Mouse (Mus musculus) thymus, adult 2 months (tissue): ENCODE results near the gene Zic5. TPM values are rescaled to one million over a fixed set of nuclear protein-coding genes. Genes with fewer than 3 reads are reported as not detected.

Source experiments
- DNase-seq: peaks from one replicate; pipeline ENCODE4 v3.0.0; 2021
- H3K27ac ChIP-seq: fragments of 200-500 bp; 2 replicates; pipeline ENCODE4 v1.5.1; 2012; ENCODE audit warnings: low read length, control low read depth; ENCODE audit not compliant: control insufficient read depth, insufficient read depth
- H3K27me3 ChIP-seq: fragments of 200-500 bp; 2 replicates; pipeline ENCODE4 v1.6.1; 2012; ENCODE audit warnings: mild to moderate bottlenecking, low read length, moderate library complexity, mixed read lengths; ENCODE audit not compliant: control insufficient read depth, insufficient read depth
- H3K36me3 ChIP-seq: fragments of 200-500 bp; 2 replicates; pipeline ENCODE4 v1.6.1; 2012; ENCODE audit warnings: mild to moderate bottlenecking, low read length, moderate library complexity; ENCODE audit not compliant: control insufficient read depth, insufficient read depth
- H3K4me1 ChIP-seq: fragments of 200-500 bp; replicated peaks from 2 replicates; pipeline ENCODE4 v1.6.1; 2012; ENCODE audit warnings: low read length; ENCODE audit not compliant: control insufficient read depth, insufficient read depth
- H3K4me3 ChIP-seq: fragments of 200-500 bp; 2 replicates; pipeline ENCODE4 v1.5.1; 2012; ENCODE audit warnings: mild to moderate bottlenecking, low read length, control low read depth, moderate library complexity; ENCODE audit not compliant: control insufficient read depth, insufficient read depth
- CTCF ChIP-seq: fragments of 200-500 bp; IDR thresholded peaks from 2 replicates; pipeline ENCODE4 v1.5.1; 2012; ENCODE audit warnings: mild to moderate bottlenecking, control low read depth, low read length, moderate library complexity, borderline replicate concordance; ENCODE audit not compliant: control insufficient read depth, poor library complexity, insufficient read depth; ENCODE audit errors: extremely low read depth
- POLR2A ChIP-seq: fragments of 200-500 bp; IDR thresholded peaks from 2 replicates; pipeline ENCODE4 v1.6.1; 2012; ENCODE audit warnings: mild to moderate bottlenecking, low read length, control low read depth, moderate library complexity; ENCODE audit not compliant: control insufficient read depth, poor library complexity, insufficient read depth; ENCODE audit errors: extremely low read depth
- WGBS: fragments of 180-500 bp; shearing (Covaris S2); methylation state at CpG from one replicate; pipeline ENCODE4 v1.1.7; 2018; 5-methylcytosine and 5-hydroxymethylcytosine counted together
- polyA plus RNA-seq: library from polyadenylated mRNA; depleted of rRNA; stranded (reverse); fragments of >200 nt; gene quantifications from 2 replicates; pipeline ENCODE4 v1.2.3, GENCODE M21; 2012

Gene Zic5
- polyA plus RNA-seq, 1 experiment: not detected

DNA sequence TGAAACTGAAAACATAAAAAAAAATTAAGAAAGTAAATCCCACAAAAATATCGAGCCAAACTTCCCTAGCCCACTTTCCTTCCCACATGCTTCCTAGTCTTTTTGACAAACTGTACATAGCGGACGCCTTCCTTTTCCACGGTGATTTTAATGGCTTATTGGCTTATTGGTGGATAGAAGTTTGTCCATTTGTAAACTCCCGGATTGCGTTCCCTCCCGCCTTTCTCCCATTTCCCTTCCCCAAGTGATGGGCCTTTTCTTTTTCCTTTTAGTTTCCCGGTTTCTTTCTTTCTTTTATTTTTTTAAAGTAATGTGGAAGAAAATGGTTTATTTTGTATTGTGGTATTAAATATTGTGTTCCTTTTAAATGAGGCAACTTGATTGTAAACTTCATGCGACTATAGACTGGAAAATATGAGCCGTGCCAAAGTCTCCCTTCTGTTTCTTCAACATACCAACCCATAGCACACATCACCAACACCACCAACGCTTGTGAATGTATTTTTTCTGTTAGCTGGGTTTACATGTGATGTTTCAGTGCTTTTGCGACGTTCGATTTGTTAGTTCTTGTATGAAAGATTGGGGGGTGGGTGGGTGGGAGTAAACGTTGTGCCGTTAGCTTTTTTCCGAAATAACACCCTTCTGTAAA is 14.1 kb upstream of the Zic5 start:
- WGBS: 32% methylated on average over 17 of the region's 17 CpGs
- DNase-seq: no peak
- no peaks in the 10 kb centered on the region for H3K36me3 ChIP-seq
- H3K4me1 ChIP-seq: no peaks in the 10 kb centered on the region
- peaks cover 45% of the 10 kb centered on the region for H3K27me3 ChIP-seq
- H3K27ac ChIP-seq: no peak overlapping the region
- no peak overlapping the region for H3K4me3 ChIP-seq
- TF ChIP-seq POLR2A (no peak), CTCF (no peak)

DNA sequence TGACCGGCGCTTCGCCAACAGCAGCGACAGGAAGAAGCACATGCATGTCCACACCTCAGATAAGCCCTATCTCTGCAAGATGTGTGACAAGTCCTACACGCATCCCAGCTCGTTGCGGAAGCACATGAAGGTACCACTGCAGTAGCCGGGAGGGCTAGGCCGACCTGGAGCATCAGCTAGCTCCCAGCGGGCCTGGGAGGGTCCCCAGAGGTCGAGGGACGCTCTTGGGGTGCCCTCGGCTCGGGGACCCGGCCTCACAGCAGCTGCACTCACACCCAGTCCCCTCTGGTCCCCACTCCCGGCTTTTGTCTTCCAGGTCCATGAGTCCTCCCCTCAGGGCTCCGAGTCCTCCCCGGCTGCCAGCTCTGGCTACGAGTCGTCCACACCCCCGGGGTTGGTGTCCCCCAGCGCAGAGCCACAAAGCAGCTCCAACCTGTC is 13.1 kb upstream of the Zic5 start:
- H3K4me1 ChIP-seq: no peaks in the 10 kb centered on the region
- no peak overlapping the region for H3K4me3 ChIP-seq
- H3K27ac ChIP-seq: no peak overlapping the region
- no peaks in the 10 kb centered on the region for H3K36me3 ChIP-seq
- TF ChIP-seq POLR2A: no peak
- TF ChIP-seq CTCF: no peak
- WGBS: 4% methylated on average over 22 of the region's 22 CpGs
- H3K27me3 ChIP-seq: peaks cover 38% of the 10 kb centered on the region
- DNase-seq: no peak

DNA sequence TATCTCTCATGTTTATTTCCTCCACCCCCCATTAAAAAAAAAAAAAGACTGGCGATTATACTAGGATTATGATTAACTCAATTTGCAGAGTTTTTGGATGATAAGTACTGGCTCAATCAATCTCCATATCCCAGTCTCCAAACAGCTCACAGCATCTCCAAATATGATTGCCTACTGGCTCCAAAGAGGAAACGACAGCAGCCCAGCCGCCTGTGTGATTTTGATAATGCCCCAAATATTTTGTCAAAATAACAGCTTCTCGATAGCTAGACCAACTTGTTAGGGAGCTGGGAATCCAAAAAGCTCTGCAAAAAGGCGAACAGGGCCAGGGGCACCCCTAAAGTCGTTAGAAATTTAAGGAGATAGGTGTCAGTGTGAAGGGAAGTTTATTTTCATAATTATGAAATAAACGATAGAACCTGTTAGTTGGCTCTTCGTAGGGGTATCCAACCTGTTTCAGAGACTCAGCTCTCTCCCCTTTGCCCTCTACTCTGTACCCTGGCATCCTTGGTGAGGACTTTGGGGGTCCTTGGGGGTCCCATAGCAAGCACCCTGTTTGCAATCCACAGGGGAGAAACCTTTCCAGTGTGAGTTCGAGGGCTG is 12.6 kb upstream of the Zic5 start:
- DNase-seq: no peak
- WGBS: 5% methylated on average over 9 of the region's 9 CpGs
- H3K27ac ChIP-seq: no peak overlapping the region
- no peak overlapping the region for H3K4me3 ChIP-seq
- no peaks in the 10 kb centered on the region for H3K36me3 ChIP-seq
- H3K4me1 ChIP-seq: no peaks in the 10 kb centered on the region
- TF ChIP-seq CTCF (no peak), POLR2A (no peak)
- H3K27me3 ChIP-seq: peaks cover 38% of the 10 kb centered on the region

- Histone ChIP-seq H3K36me3 (no peaks in the 10 kb centered on the region), H3K4me3 (no peak overlapping the region), H3K4me1 (no peaks in the 10 kb centered on the region), H3K27me3 (peaks cover 32% of the 10 kb centered on the region), H3K27ac (no peak overlapping the region)
- WGBS: 8% methylated on average over 20 of the region's 20 CpGs
- no peak for TF ChIP-seq POLR2A
- no peak for TF ChIP-seq CTCF
- DNase-seq: no peak
Observed at GRCm38 (mm10) chr14:122477261-122477671, 11.8 kb upstream of the Zic5 start.

DNA sequence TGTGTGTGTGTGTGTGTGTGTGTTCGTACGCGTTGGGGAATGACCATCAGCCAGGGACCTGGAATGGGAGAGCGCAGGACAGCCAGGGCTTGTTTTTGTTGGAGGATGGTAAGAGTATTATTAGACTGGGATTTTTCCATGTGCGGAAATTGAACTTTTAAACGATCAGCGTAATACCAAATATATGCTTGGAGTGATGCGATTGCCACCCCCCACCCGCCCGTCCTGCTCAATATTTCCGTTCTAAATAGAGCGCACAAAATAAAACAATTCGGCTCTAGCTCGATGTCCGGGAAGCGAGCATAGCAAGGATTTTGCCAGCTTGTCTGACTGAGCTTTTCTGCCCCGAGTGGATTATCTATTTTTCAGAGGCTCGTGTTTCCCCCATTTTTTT is 11.3 kb upstream of the Zic5 start:
- H3K4me1 ChIP-seq: no peaks in the 10 kb centered on the region
- TF ChIP-seq CTCF: no peak
- H3K27me3 ChIP-seq: peaks cover 32% of the 10 kb centered on the region
- H3K27ac ChIP-seq: no peak overlapping the region
- WGBS: 12% methylated on average over 18 of the region's 18 CpGs
- no peak for DNase-seq
- no peaks in the 10 kb centered on the region for H3K36me3 ChIP-seq
- H3K4me3 ChIP-seq: no peak overlapping the region

DNA sequence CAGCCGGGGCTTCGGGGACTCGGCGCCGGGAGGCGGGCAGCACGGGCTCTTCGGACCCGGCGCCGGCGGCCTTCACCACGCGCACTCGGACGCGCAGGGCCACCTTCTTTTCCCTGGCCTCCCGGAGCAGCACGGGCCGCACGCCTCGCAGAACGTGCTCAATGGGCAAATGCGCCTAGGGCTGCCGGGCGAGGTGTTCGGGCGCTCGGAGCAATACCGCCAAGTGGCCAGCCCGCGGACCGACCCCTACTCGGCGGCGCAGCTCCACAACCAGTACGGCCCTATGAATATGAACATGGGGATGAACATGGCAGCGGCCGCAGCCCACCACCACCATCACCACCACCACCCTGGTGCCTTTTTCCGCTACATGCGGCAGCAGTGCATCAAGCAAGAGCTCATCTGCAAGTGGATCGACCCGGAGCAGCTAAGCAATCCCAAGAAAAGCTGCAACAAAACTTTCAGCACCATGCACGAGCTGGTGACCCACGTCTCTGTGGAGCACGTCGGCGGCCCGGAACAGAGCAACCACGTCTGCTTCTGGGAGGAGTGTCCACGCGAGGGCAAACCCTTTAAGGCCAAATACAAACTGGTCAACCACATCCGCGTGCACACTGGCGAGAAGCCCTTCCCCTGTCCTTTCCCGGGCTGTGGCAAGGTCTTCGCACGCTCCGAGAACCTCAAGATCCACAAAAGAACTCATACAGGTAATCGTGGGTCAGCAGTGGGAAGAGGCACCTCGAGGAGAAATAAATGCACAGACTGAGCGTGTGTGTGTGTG is 10.8 kb upstream of the Zic5 start:
- DNase-seq: no peak
- Histone ChIP-seq H3K36me3 (no peaks in the 10 kb centered on the region), H3K4me3 (no peak overlapping the region), H3K4me1 (no peaks in the 10 kb centered on the region), H3K27me3 (peaks cover 31% of the 10 kb centered on the region), H3K27ac (no peak overlapping the region)
- no peak for TF ChIP-seq CTCF
- 5% methylated on average over 62 of the region's 62 CpGs for WGBS

- WGBS: 1% methylated on average over 64 of the region's 65 CpGs
- H3K27ac ChIP-seq: no peak overlapping the region
- TF ChIP-seq POLR2A (no peak), CTCF (no peak)
- H3K36me3 ChIP-seq: no peaks in the 10 kb centered on the region
- peaks cover 28% of the 10 kb centered on the region for H3K27me3 ChIP-seq
- no peak overlapping the region for H3K4me3 ChIP-seq
- DNase-seq: no peak
- no peaks in the 10 kb centered on the region for H3K4me1 ChIP-seq
Observed at GRCm38 (mm10) chr14:122475557-122476040, 10.1 kb upstream of the Zic5 start.
